Mouse (Mus musculus) liver (tissue): ENCODE measurements around the gene Rnf150.

Experiments
- DNase-seq: peaks from one replicate; pipeline ENCODE4 v3.0.0-alpha.2; 2020; ENCODE audit warnings: mixed read lengths

The Rnf150 gene

GRCm38 (mm10) chr8:82943223-82944006 is 80.3 kb downstream of the Rnf150 start:
- DNase-seq, result no peak

GRCm38 (mm10) chr8:82945867-82946266 is 82.7 kb downstream of the Rnf150 start:
- no peak for DNase-seq

GRCm38 (mm10) chr8:82946658-82947057 is 83.5 kb downstream of the Rnf150 start:
- no peak for DNase-seq

- no peak for DNase-seq
Observed at GRCm38 (mm10) chr8:82955162-82955754, 92.1 kb downstream of the Rnf150 start.

GRCm38 (mm10) chr8:82959491-82959890 is 96.3 kb downstream of the Rnf150 start:
- DNase-seq, result no peak

- DNase-seq, result no peak
Observed at GRCm38 (mm10) chr8:82959980-82960610, 96.9 kb downstream of the Rnf150 start.

GRCm38 (mm10) chr8:82964537-82964936 is 101.4 kb downstream of the Rnf150 start:
- no peak for DNase-seq

GRCm38 (mm10) chr8:82967879-82968678 is 104.9 kb downstream of the Rnf150 start:
- no peak for DNase-seq

- DNase-seq, result no peak
Observed at GRCm38 (mm10) chr8:82969967-82970366, 106.8 kb downstream of the Rnf150 start.

GRCm38 (mm10) chr8:82972812-82973211 is 109.7 kb downstream of the Rnf150 start:
- DNase-seq, result no peak

- no peak for DNase-seq
Observed at GRCm38 (mm10) chr8:82973331-82973730, 110.2 kb downstream of the Rnf150 start.

- no peak for DNase-seq
Observed at GRCm38 (mm10) chr8:82981244-82981855, 118.2 kb downstream of the Rnf150 start.

- no peak for DNase-seq
Observed at GRCm38 (mm10) chr8:82982873-82983272, 119.7 kb downstream of the Rnf150 start.

- no peak for DNase-seq
Observed at GRCm38 (mm10) chr8:82983301-82983700, 120.1 kb downstream of the Rnf150 start.

GRCm38 (mm10) chr8:82992093-82992492 is 128.9 kb downstream of the Rnf150 start:
- no peak for DNase-seq

- no peak for DNase-seq
Observed at GRCm38 (mm10) chr8:82995727-82996438, 132.7 kb downstream of the Rnf150 start.

- DNase-seq, result no peak
Observed at GRCm38 (mm10) chr8:82996843-82997242, 133.7 kb downstream of the Rnf150 start.

GRCm38 (mm10) chr8:82998778-82999177 is 135.6 kb downstream of the Rnf150 start:
- no peak for DNase-seq

- no peak for DNase-seq
Observed at GRCm38 (mm10) chr8:83003187-83003586, 140.0 kb downstream of the Rnf150 start.

- DNase-seq, result no peak
Observed at GRCm38 (mm10) chr8:83009481-83009880, 146.3 kb downstream of the Rnf150 start.

- DNase-seq, result no peak
Observed at GRCm38 (mm10) chr8:83011286-83011685, 148.1 kb downstream of the Rnf150 start.

GRCm38 (mm10) chr8:83011758-83012157 is 148.6 kb downstream of the Rnf150 start:
- DNase-seq, result no peak
